Mouse (Mus musculus): ENCODE measurements at regions not wholly inside any gene's neighbourhood (a gene's known extent, or its start where the extent isn't known, plus 50 kb on each side); places are given as distances from the start of the nearest gene placed in this dataset.

DNA sequence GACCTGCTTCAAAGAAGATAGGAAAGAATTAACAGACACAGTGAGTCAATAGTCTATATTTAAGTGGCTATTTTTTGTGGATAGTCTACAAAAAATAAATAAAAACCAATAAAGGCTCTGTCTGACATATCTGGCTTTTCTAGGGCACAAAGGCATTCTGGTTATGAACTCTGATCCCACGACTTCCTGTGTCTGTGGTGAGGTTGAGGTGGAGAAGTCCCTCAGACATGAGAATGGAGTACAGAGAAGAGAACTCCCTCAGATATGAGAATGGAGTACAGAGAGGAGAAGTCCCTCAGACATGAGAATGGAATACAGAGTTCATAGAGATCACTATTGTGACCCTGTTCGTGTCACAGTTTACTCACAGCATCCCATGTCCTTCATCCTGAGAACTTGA lies 243.7 kb downstream of the Mtx2 start:
- TF ChIP-seq USF2 (IDR thresholded peaks at IDR 0.05; ENCODE audit: borderline replicate concordance in 1 of 2, insufficient read depth in 1 of 2, low read depth in 1 of 2, low read length in 2 of 2), result no peak
- TF ChIP-seq EP300 (IDR thresholded peaks at IDR 0.05; ENCODE audit: low read depth in 1 of 2, low read length in 2 of 2), result no peak
- no peak for TF ChIP-seq POLR2A (IDR thresholded peaks at IDR 0.05; ENCODE audit: control insufficient read depth in 1 of 2, insufficient read depth in 1 of 2, low read depth in 1 of 2, low read length in 2 of 2, poor library complexity in 1 of 2)
- no peak for TF ChIP-seq CTCF (IDR thresholded peaks at IDR 0.05 in 2 of 3, conservative IDR thresholded peaks at IDR 0.05 in 1 of 3; ENCODE audit: control insufficient read depth in 1 of 3, insufficient read depth in 1 of 3, low read depth in 2 of 3, low read length in 3 of 3, poor library complexity in 1 of 3, severe bottlenecking in 1 of 3)
- TF ChIP-seq CHD2 (IDR thresholded peaks at IDR 0.05; ENCODE audit: low read length), result no peak
- no peak for TF ChIP-seq MAX (IDR thresholded peaks at IDR 0.05; ENCODE audit: low read length)
- no peak for TF ChIP-seq JUND (IDR thresholded peaks at IDR 0.05; ENCODE audit: low read depth, low read length)
- no peak for TF ChIP-seq ZKSCAN1 (IDR thresholded peaks at IDR 0.05; ENCODE audit: low read depth, low read length)
- TF ChIP-seq KAT2A (conservative IDR thresholded peaks at IDR 0.05; ENCODE audit: low read depth, low read length), result no peak
- no peak for TF ChIP-seq SMC3 (IDR thresholded peaks at IDR 0.05; ENCODE audit: low read depth, low read length)
- no peak for TF ChIP-seq HCFC1 (IDR thresholded peaks at IDR 0.05; ENCODE audit: low read depth, low read length)
- TF ChIP-seq NELFE (IDR thresholded peaks at IDR 0.05; ENCODE audit: low read depth, low read length), result no peak

Measured in MEL (cell line).